Mouse (Mus musculus) embryonic fibroblast, embryonic 13.5 days (primary cell): ENCODE results near the gene Tspan13.

Experiments used
- CTCF ChIP-seq: IDR thresholded peaks from 2 replicates; pipeline ENCODE4 v1.5.1; 2011; ENCODE audit warnings: mild to moderate bottlenecking, control low read depth, low read length, moderate library complexity, borderline replicate concordance; ENCODE audit not compliant: insufficient read depth
- POLR2A ChIP-seq: IDR thresholded peaks from 2 replicates; pipeline ENCODE4 v1.6.1; 2011; ENCODE audit warnings: low read depth, mild to moderate bottlenecking, control low read depth, low read length, moderate library complexity

- no peak for TF ChIP-seq CTCF
- no peak for TF ChIP-seq POLR2A
Measured at GRCm38 (mm10) chr12:36067538-36067937, 25.2 kb upstream of the Tspan13 start.
